25 mouse cellular contexts compared by ENCODE assay signal in genomic region chr10:16588833-16589232, GRCm38 (mm10).
DNase-seq lines count a peak whose midpoint lies in the region; ATAC-seq and TF ChIP-seq lines count a peak whose summit lies in the region.
"Had no signal": no experiment of that assay in that cellular context is flagged by ENCODE, and none has a peak within 500 bp of the region (broad histone marks: within the 10 kb centered on the region; RNA-seq: fewer than 3 reads in every experiment).

No protein-coding gene starts in this region.

- H3K9me3 ChIP-seq in heart, embryonic 16.5 days (replicated peaks; ENCODE audit: control insufficient read depth, low read length), result no peaks in the 10 kb centered on the region
- H3K9me3 ChIP-seq in CH12.LX (replicated peaks; ENCODE audit: low read length), result no peaks in the 10 kb centered on the region
- H3K9me3 ChIP-seq: hindbrain, embryonic 13.5 days; limb, embryonic 13.5 days; midbrain, embryonic 13.5 days; neural tube, embryonic 15.5 days had no signal

- 58% methylated on average over 2 of the region's 2 CpGs for WGBS in heart, embryonic 16.5 days
- 92% methylated on average over 2 of the region's 2 CpGs for WGBS in macrophage (ENCODE audit: missing documents)

- H3K4me1 ChIP-seq in heart, embryonic 16.5 days (ENCODE audit: control insufficient read depth, insufficient read depth, low read length), result peaks cover 11% of the 10 kb centered on the region
- peaks cover 0 to 21% of the 10 kb centered on the region in 2 experiments; a peak in 3 of 4 replicates for H3K4me1 ChIP-seq in CH12.LX (ENCODE audit: control insufficient read depth in 1 of 2, insufficient read depth in 2 of 2)
- H3K4me1 ChIP-seq: hindbrain, embryonic 13.5 days; limb, embryonic 13.5 days; midbrain, embryonic 13.5 days; neural tube, embryonic 15.5 days had no signal

- no peak for TF ChIP-seq POLR2A in CH12.LX (IDR thresholded peaks at IDR 0.05; ENCODE audit: low read depth, low read length)

- peak; percentile 5 to 12 for DNase-seq in heart, adult 18-20 months
- DNase-seq in heart, adult 11 months, result no peak
- DNase-seq in heart, postnatal 14 days, result no peak
- no peak for DNase-seq in CH12.LX (ENCODE audit: extremely low read depth)
- no peak for DNase-seq in lung, adult 18-20 months
- DNase-seq: cerebellum, adult 9-10 months; cerebellum, postnatal 36 days; kidney, adult 8-10 months; kidney, postnatal 4 days; lung, postnatal 4 days; thymus, adult 18-20 months; thymus, postnatal 25 days had no signal

- no peaks in the 10 kb centered on the region for H3K36me3 ChIP-seq in heart, embryonic 16.5 days (ENCODE audit: control insufficient read depth, insufficient read depth)
- H3K36me3 ChIP-seq in CH12.LX (replicated peaks in 1 of 2; ENCODE audit: control insufficient read depth in 1 of 2, insufficient read depth in 1 of 2, low read length in 1 of 2) (no peaks in the 10 kb centered on the region), macrophage (ENCODE audit: inconsistent target) (no peaks in the 10 kb centered on the region)
- H3K36me3 ChIP-seq: hindbrain, embryonic 13.5 days; limb, embryonic 13.5 days; midbrain, embryonic 13.5 days; neural tube, embryonic 15.5 days had no signal

- intact Hi-C loops in heart, postnatal 14 days (cut with DNase I), result no loop called here

- H3K27me3 ChIP-seq in heart, embryonic 16.5 days (ENCODE audit: control insufficient read depth, insufficient read depth, low read length), result no peaks in the 10 kb centered on the region
- no peaks in the 10 kb centered on the region for H3K27me3 ChIP-seq in CH12.LX (replicated peaks)
- H3K27me3 ChIP-seq: hindbrain, embryonic 13.5 days; limb, embryonic 13.5 days; midbrain, embryonic 13.5 days; neural tube, embryonic 15.5 days had no signal

- dilution Hi-C loops in CH12.LX (cut with MboI; ENCODE audit: extremely low pct_ligation_motif_present, extremely low pct_unique_long_range_greater_than_20kb, low sequenced_read_pairs), result no loop called here

- TF ChIP-seq CTCF in CH12.LX (conservative IDR thresholded peaks at IDR 0.05 in 1 of 2, IDR thresholded peaks at IDR 0.05 in 1 of 2; ENCODE audit: low read depth in 2 of 2, low read length in 2 of 2), result no peak

- no peak overlapping the region for H3K4me2 ChIP-seq in heart, embryonic 16.5 days (ENCODE audit: low read depth, low read length)
- H3K4me2 ChIP-seq in CH12.LX (ENCODE audit: insufficient read depth, low read depth, poor library complexity, severe bottlenecking), result peak overlapping the region; percentile 61; the same call in 1 of the 2 replicates
- H3K4me2 ChIP-seq: hindbrain, embryonic 13.5 days; limb, embryonic 13.5 days; liver, embryonic 11.5 days; midbrain, embryonic 13.5 days; neural tube, embryonic 15.5 days had no signal

- no peak overlapping the region for H3K9ac ChIP-seq in heart, embryonic 16.5 days (ENCODE audit: low read length)
- no peak overlapping the region for H3K9ac ChIP-seq in CH12.LX (ENCODE audit: insufficient read depth, low read depth)
- H3K9ac ChIP-seq: hindbrain, embryonic 13.5 days; limb, embryonic 13.5 days; midbrain, embryonic 13.5 days; neural tube, embryonic 15.5 days had no signal

- H3K4me3 ChIP-seq in heart, embryonic 16.5 days (ENCODE audit: low read length), result no peak overlapping the region
- H3K4me3 ChIP-seq in CH12.LX (replicated peaks in 1 of 3; ENCODE audit: low read depth in 2 of 3, low read length in 2 of 3, poor library complexity in 1 of 3), result no peak overlapping the region
- no peak overlapping the region for H3K4me3 ChIP-seq in macrophage (ENCODE audit: inconsistent target)
- H3K4me3 ChIP-seq: hindbrain, embryonic 13.5 days; limb, embryonic 13.5 days; midbrain, embryonic 13.5 days; neural tube, embryonic 15.5 days had no signal

- H3K27ac ChIP-seq in heart, embryonic 16.5 days (ENCODE audit: low read length), result peak overlapping the region; percentile 76
- H3K27ac ChIP-seq in CH12.LX (ENCODE audit: insufficient read depth, low read depth), result no peak overlapping the region
- H3K27ac ChIP-seq in macrophage, result peak overlapping the region; percentile 46
- H3K27ac ChIP-seq: hindbrain, embryonic 13.5 days; kidney, postnatal 0 days; limb, embryonic 13.5 days; midbrain, embryonic 13.5 days; neural tube, embryonic 15.5 days; stomach, postnatal 0 days had no signal

- in situ Hi-C loops in CH12.LX (cut with MboI; ENCODE audit: low pct_ligation_motif_present, low pct_unique_long_range_greater_than_20kb, low sequenced_read_pairs), result no loop called here

- no peak for TF ChIP-seq RAD21 in CH12.LX (IDR thresholded peaks at IDR 0.05; ENCODE audit: low read depth, low read length)

- no peak for TF ChIP-seq EP300 in CH12.LX (IDR thresholded peaks at IDR 0.05; ENCODE audit: low read length)

- ATAC-seq in heart, embryonic 16.5 days (replicated peaks; ENCODE audit: extremely low read depth, insufficient read depth, low FRiP score), result peak; percentile 65
- no peak for ATAC-seq in granulocyte monocyte progenitor cell, adult 5-6 weeks (replicated peaks; ENCODE audit: poor library complexity, severe bottlenecking)
- ATAC-seq: activated CD4-positive, CD25-positive, alpha-beta regulatory T cell, adult 4 months; forebrain, embryonic 14.5 days; lung, postnatal 0 days; midbrain, embryonic 13.5 days had no signal

- H3K79me2 ChIP-seq in CH12.LX (replicated peaks; ENCODE audit: control insufficient read depth, extremely low read depth, insufficient read depth, poor library complexity, severe bottlenecking), result no peaks in the 10 kb centered on the region
- H3K79me2 ChIP-seq in macrophage (ENCODE audit: inconsistent target), result no peaks in the 10 kb centered on the region

TF ChIP-seq in CH12.LX, 34 proteins besides CTCF, POLR2A, EP300 and RAD21:
- TF ChIP-seq ZC3H11A (IDR thresholded peaks at IDR 0.05; ENCODE audit: low read depth, low read length), result no peak

Comparison
In these comparisons a context has a peak if more than half of its experiments do, and no peak if none do; other contexts are left out.
1. DNase-seq: peak in heart, adult 18-20 months (2 of 2); none in heart, adult 11 months (single experiment), heart, postnatal 14 days (0 of 2), CH12.LX (single experiment) and lung, adult 18-20 months (0 of 2).